Mouse (Mus musculus): ENCODE data around the gene Tmem104. TPM values are rescaled to one million over a fixed set of nuclear protein-coding genes. Genes with fewer than 3 reads are reported as not detected.

The Tmem104 gene
- polyA plus RNA-seq, 1 experiment from 2014 or later: 8.8 TPM

DNA sequence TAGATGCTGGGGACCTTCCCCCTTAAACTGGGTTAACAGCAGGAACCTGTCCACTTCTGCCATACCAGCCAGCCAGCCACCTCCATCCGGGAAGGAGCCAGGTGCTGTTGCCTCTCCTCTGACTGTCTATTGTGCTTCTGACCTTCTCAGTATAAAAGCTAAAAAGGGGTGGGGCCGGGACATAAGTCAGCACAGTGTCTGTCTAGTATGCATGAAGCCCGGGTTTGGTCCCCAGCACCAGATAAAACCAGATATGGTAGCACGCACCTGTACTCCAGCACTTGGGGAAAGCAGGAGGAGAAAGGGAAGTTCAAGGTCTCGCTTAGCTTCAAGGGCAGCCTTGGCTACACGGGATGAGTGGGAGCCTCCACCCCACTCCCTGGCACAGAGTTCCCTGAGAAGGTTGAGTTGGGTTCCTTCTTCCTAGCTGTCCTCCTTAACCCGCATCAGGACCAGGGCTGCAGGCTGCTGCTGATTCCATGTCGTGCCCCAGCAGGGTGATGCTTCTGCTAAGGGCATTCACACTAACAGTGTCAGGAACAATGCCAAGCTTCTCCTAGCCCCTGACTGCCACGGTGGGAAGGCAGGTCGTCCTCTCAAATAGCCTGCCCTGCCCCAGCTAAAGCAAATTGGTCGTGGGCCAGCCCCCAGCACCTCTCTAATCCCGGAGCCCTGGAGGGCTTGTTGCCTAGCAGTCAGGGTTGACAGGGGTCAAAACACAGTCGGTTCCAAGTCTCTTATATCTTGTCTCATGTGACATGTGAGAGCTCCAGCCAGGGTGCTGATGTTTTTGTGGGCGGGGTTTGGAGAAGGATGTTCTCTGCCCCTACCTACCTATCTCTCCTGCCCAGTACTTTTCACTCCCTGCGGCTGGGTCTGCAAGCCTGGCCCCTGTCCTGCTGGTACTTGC, 42.0 kb downstream of the Tmem104 start:
- DNase-seq (ENCODE audit: extremely low spot score, low spot score): no peak
- Histone ChIP-seq H3K27me3 (ENCODE audit: poor library complexity, severe bottlenecking) (peaks cover 60% of the 10 kb centered on the region), H3K27ac (no peak overlapping the region), H3K9me3 (no peaks in the 10 kb centered on the region), H3K4me1 (peaks cover 94% of the 10 kb centered on the region), H3K4me3 (no peak overlapping the region), H3K36me3 (replicated peaks) (no peaks in the 10 kb centered on the region)
- 47% methylated on average over 15 of the region's 15 CpGs for WGBS

DNA sequence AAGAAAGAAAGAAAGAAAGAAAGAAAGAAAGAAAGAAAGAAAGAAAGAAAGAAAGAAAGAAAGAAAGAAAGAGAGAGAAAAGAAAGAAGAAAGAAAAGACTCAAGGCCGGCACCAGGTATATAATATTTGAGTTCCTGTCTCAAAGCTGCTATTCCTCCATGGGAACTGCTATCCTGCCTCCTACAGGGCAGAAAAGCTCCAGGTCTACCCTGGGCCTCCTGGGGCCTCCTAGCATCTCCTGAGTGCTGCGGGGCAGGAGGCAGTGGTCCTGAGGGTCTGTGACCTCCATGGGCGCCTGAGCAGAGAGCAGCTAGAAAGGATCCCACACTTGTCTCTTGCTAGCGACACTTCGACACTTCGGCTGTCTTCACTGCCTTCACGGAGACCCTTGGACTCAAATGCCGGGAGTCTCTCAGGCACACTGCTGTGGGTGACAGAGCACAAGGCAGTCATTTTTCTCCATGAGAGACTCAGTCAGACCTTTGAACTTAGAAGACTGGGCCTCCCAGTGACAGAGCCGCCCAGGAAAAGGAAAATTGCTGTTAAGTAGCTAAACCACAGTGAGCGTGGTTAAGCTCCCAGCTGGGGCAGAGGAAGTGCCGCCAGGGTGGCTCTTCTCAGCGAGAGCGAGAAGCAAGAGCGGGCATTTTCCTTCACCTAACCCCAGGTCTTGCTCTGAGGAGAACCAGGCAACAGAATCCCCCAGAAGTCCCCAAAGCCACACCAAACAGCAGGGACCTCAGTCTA, 44.1 kb downstream of the Tmem104 start:
- H3K27me3 ChIP-seq (ENCODE audit: poor library complexity, severe bottlenecking): peaks cover 63% of the 10 kb centered on the region
- no peak for DNase-seq (ENCODE audit: extremely low spot score, low spot score)
- no peaks in the 10 kb centered on the region for H3K9me3 ChIP-seq
- peaks cover 91% of the 10 kb centered on the region for H3K4me1 ChIP-seq
- H3K36me3 ChIP-seq (replicated peaks): no peaks in the 10 kb centered on the region
- 58% methylated on average over 14 of the region's 14 CpGs for WGBS
- H3K27ac ChIP-seq: peak overlapping the region; percentile 40
- no peak overlapping the region for H3K4me3 ChIP-seq

DNA sequence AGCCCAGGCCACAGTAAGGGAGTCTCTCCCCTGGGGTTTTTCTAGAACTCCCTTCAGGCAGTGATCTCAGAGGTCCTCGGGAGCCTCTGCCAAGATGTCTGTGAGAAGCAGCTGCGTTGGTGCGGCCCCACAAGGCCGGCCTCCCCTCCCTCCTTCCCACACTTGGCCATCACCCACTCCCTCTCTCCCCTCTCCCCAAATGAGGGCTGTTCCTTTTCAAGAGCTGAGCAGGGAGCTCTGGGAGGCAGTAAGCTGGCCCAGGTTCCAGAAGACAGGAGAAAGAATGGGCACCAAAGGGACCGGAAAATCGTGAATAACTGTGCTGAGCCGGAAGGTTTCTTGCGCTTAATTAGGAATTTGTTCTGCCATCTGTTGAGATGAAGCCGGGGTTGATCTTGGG, 44.6 kb downstream of the Tmem104 start:
- Histone ChIP-seq H3K4me1 (peaks cover 91% of the 10 kb centered on the region), H3K9me3 (no peaks in the 10 kb centered on the region), H3K4me3 (no peak overlapping the region), H3K36me3 (replicated peaks) (no peaks in the 10 kb centered on the region), H3K27ac (peak overlapping the region; percentile 40), H3K27me3 (ENCODE audit: poor library complexity, severe bottlenecking) (peaks cover 57% of the 10 kb centered on the region)
- no peak for DNase-seq (ENCODE audit: extremely low spot score, low spot score)
- WGBS: 52% methylated on average over 9 of the region's 9 CpGs

DNA sequence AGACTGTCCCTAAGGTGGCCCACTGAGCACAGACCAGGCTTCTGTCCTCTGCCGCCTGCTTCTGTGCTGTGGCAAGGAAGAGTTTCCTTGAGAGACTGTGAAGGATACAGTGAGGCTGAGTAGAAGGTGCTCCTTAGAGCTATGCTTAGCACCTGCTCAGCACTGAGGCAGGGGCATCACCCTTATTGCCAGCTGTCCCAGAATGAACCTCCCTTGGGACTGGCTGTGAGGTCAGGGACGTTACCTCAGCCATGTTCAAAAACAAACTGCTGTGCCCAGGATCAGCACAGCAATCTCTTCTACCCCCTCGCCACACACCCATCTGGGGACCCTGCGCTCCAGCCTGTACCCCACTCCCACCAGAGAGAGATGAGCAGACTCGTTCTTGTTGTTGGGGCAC, 45.6 kb downstream of the Tmem104 start:
- Histone ChIP-seq H3K36me3 (replicated peaks) (no peaks in the 10 kb centered on the region), H3K4me1 (peaks cover 82% of the 10 kb centered on the region), H3K9me3 (no peaks in the 10 kb centered on the region), H3K4me3 (no peak overlapping the region), H3K27ac (0 out of 2 replicates have a peak overlapping the region, but pooled peaks have one; percentile 58), H3K27me3 (ENCODE audit: poor library complexity, severe bottlenecking) (peaks cover 53% of the 10 kb centered on the region)
- WGBS: 81% methylated on average over 5 of the region's 5 CpGs
- no peak for DNase-seq (ENCODE audit: extremely low spot score, low spot score)

DNA sequence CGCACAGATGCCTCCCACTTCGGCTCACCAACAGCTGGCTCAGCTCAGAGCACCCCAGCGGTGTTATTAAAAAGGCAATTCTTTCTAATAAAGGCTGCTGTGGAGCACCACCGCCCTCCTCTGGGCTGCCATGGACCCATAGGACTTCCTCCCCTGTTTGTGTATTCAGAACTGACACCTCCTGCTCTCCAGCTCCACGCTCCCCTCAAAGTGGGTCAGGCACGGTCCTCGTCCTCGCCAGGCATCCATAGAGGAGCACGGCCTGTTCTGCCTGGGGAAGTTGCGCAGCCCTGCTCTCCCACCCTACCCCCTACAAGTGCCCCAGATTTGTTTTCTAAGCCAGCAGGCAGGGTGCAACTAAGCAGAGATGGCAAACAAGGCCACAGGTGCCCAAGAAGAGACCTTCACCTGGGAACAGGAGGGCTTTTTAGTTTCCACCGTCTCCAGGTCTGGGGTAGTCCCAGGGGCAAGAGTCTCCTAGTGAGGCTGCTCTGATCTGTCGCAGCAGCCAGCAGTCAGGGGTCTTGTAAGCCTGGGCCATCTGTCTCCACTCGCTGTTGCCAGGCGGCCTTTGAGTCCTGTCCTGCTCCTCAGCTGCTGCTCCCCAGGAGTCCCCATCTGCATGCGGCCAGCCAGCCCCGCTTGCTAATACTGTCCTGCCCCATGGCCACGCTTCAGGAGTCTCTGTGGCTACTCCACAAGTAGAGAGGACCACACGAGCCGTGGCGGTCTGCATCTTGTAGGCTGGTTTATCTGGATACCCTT, 46.4 kb downstream of the Tmem104 start:
- DNase-seq (ENCODE audit: extremely low spot score, low spot score): no peak
- Histone ChIP-seq H3K36me3 (replicated peaks) (no peaks in the 10 kb centered on the region), H3K27me3 (ENCODE audit: poor library complexity, severe bottlenecking) (peaks cover 46% of the 10 kb centered on the region), H3K4me3 (no peak overlapping the region), H3K4me1 (peaks cover 74% of the 10 kb centered on the region), H3K9me3 (no peaks in the 10 kb centered on the region), H3K27ac (peak overlapping the region; percentile 58; the same call in 1 of the 2 replicates)
- WGBS: 55% methylated on average over 20 of the region's 20 CpGs

DNA sequence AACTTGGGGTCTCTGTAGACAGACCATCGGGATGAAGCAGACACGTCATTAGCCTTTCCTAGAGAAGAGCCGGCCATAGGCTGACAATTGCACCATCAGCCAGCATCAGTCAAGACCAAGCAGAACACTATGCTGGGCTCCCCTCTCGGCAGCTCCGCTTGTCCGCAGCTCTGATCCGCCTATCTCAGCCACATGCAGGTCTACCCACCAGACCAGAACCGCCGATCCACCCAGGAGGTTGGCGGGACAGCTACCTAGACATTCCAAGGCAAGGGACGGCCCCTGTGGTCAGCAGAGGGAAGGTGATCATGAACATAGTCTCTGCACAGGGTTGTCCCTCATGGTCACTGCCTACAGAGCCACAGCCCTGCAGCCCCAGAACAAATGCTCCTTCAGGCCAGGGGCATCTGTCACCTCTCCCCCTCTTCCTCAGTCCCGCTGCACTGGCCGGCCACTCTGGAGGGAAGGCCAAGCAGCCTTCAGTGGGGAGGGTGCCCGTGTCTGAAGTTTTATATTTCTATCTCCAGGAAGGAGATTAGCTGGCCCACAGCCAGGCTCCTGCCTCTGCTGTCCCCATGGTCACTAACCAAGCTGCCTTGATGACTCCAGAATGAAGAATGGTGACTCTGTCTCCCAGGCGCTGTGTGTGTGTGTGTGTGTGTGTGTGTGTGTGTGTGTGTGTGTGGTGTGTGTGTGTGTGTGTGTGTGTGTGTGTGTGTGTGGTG, 47.2 kb downstream of the Tmem104 start:
- 86% methylated on average over 15 of the region's 15 CpGs for WGBS
- 0 out of 2 replicates have a peak, but pooled peaks cover under 1% of the 10 kb centered on the region for H3K36me3 ChIP-seq (replicated peaks)
- no peak overlapping the region for H3K4me3 ChIP-seq
- DNase-seq (ENCODE audit: extremely low spot score, low spot score): no peak
- H3K4me1 ChIP-seq: peaks cover 66% of the 10 kb centered on the region
- peak overlapping the region; percentile 58 for H3K27ac ChIP-seq
- H3K27me3 ChIP-seq (ENCODE audit: poor library complexity, severe bottlenecking): peaks cover 39% of the 10 kb centered on the region
- no peaks in the 10 kb centered on the region for H3K9me3 ChIP-seq

DNA sequence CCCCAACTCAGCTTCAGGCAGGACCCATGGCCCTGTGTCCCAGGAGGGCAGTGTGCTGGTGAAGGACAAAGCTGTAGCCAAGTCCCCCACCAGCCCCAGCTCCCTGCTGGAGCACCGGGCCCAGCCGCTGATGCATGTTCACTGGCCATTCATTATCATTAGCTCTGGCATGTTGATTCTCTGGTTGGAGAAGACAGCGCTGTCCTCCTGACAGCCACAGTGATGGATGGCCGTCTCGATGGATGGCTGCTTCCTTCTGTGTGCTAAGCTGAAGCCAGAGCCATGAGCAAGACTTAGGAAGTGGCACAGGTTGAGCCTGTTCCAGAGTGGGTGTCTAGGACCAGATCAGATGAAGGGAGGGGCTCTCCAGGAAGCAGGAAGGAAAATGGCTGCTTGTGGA, 49.3 kb downstream of the Tmem104 start:
- peak overlapping the region; percentile 60; the same call in 1 of the 2 replicates for H3K27ac ChIP-seq
- no peak overlapping the region for H3K4me3 ChIP-seq
- no peak for DNase-seq (ENCODE audit: extremely low spot score, low spot score)
- 74% methylated on average over 5 of the region's 5 CpGs for WGBS
- no peaks in the 10 kb centered on the region for H3K9me3 ChIP-seq
- 0 out of 2 replicates have a peak, but pooled peaks cover 3% of the 10 kb centered on the region for H3K36me3 ChIP-seq (replicated peaks)
- peaks cover 57% of the 10 kb centered on the region for H3K4me1 ChIP-seq
- H3K27me3 ChIP-seq (ENCODE audit: poor library complexity, severe bottlenecking): peaks cover 26% of the 10 kb centered on the region

DNA sequence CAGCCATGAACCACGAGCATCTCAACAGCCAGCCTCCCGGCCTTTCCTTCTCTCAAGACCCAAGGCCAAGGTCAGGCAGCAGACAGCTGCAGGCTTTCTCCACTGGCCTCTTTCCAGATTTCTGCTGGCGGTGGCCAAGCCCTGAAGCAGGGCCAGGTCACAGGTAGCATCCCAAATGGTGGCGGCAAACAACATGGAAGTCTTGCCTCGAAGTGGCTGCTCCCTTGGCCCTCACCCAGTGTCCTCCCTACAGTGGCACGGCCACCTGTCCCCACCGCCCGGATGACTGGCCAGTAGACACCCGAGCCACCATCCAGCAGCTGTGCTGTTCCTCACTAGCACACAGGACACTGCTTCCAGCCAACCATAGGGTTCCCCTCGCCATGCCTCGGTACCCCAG, 54.1 kb downstream of the Tmem104 start:
- WGBS: 92% methylated on average over 11 of the region's 11 CpGs
- Histone ChIP-seq H3K27ac (peak overlapping the region; percentile 27; the same call in 1 of the 2 replicates), H3K27me3 (ENCODE audit: poor library complexity, severe bottlenecking) (peaks cover 17% of the 10 kb centered on the region), H3K4me3 (no peak overlapping the region), H3K4me1 (peaks cover 28% of the 10 kb centered on the region), H3K9me3 (no peaks in the 10 kb centered on the region), H3K36me3 (replicated peaks) (peaks cover 26% of the 10 kb centered on the region)
- no peak for DNase-seq (ENCODE audit: extremely low spot score, low spot score)

DNA sequence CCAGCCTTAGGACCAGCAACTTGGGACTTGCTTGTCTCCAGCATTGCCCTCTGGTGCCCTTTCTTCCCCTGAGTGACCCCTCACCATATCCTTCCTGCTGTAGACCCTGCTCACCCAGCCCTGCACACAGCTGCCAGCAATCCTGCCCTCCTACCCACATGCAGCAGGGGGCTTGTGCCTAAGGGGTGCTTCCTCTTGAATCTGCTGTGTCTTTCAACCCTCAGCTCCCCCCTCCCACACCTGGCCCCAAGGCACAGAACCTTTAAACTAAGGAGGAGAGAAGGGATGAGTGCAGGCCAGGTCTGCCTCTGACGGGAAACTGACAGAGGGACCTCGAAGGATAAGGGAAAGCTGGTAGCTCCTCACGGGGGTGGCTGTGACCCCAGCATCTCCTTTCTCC, 55.5 kb downstream of the Tmem104 start:
- Histone ChIP-seq H3K9me3 (no peaks in the 10 kb centered on the region), H3K27ac (no peak overlapping the region), H3K27me3 (ENCODE audit: poor library complexity, severe bottlenecking) (peaks cover 31% of the 10 kb centered on the region), H3K36me3 (replicated peaks) (peaks cover 26% of the 10 kb centered on the region), H3K4me3 (no peak overlapping the region), H3K4me1 (peaks cover 36% of the 10 kb centered on the region)
- WGBS: 65% methylated on average over 3 of the region's 3 CpGs
- no peak for DNase-seq (ENCODE audit: extremely low spot score, low spot score)

DNA sequence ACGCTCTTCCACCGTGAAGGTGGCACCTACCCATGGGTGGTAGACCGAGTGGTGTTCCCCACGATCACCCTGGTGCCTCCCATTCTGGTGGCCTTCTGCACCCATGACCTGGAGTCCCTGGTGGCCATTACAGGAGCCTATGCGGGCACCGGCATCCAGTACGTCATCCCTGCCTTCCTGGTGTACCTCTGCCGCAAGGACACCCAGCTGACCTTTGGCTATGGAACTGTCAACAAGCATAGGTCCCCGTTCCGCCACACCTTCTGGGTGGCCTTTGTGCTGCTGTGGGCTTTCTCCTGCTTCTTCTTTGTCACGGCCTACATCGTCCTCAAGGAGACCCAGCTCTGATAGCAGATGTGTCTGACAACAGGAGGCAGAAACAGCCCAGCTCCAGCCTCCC, 56.5 kb downstream of the Tmem104 start:
- H3K27me3 ChIP-seq (ENCODE audit: poor library complexity, severe bottlenecking): peaks cover 41% of the 10 kb centered on the region
- peaks cover 42% of the 10 kb centered on the region for H3K4me1 ChIP-seq

DNA sequence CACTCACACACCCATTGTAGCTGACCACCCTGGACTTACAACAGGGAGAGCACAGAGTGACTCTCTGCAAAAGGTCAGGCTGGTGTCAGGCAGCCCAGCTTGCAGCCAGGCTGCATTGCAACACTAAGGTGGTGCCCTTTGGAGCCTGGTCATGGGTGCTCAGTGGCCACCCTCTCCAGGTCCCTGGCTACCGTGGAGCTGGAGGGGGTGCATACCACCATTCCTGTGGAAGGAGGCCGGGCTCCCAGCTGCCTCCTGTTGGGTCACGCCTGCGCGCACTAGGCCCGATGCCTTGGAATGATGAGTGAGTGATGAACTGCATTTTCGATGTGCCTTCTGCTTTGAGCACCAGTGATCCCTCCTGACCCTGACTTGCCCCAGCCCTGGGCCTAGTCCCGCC, 57.6 kb downstream of the Tmem104 start:
- Histone ChIP-seq H3K36me3 (replicated peaks) (peaks cover 23% of the 10 kb centered on the region), H3K27ac (no peak overlapping the region), H3K4me1 (peaks cover 47% of the 10 kb centered on the region), H3K9me3 (no peaks in the 10 kb centered on the region), H3K27me3 (ENCODE audit: poor library complexity, severe bottlenecking) (peaks cover 52% of the 10 kb centered on the region), H3K4me3 (no peak overlapping the region)
- WGBS: 92% methylated on average over 8 of the region's 8 CpGs
- DNase-seq (ENCODE audit: extremely low spot score, low spot score): no peak

More for the DNA sequence above, 56.5 kb downstream of the Tmem104 start:
- Histone ChIP-seq H3K4me3 (no peak overlapping the region), H3K9me3 (no peaks in the 10 kb centered on the region), H3K36me3 (replicated peaks) (peaks cover 26% of the 10 kb centered on the region), H3K27ac (0 out of 2 replicates have a peak overlapping the region, but pooled peaks have one; percentile 6)
- DNase-seq (ENCODE audit: extremely low spot score, low spot score): no peak
- WGBS: 92% methylated on average over 12 of the region's 12 CpGs

DNA sequence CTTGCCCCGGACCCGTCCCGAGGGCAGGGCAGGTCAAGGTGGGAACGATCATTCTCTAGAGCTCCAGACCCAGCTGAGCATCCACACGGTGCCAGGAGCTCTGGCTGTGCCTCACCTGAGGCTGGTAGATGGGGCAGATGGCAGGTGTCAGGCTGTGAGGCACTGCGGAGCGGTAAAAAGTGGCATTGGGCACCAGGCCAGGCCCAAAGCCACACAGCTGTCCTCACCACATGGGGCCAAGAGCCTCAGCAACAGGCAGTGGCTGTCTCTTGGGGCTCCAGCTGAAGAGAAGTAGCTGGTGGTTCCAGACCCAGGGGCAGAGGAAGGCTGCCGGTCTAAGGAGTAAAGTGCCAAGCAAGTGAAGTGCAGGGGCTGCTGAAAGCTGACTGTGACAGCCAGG, 59.1 kb downstream of the Tmem104 start:
- Histone ChIP-seq H3K4me1 (peaks cover 55% of the 10 kb centered on the region), H3K36me3 (replicated peaks) (peaks cover 23% of the 10 kb centered on the region), H3K9me3 (no peaks in the 10 kb centered on the region), H3K27me3 (ENCODE audit: poor library complexity, severe bottlenecking) (peaks cover 67% of the 10 kb centered on the region), H3K4me3 (no peak overlapping the region), H3K27ac (no peak overlapping the region)
- DNase-seq (ENCODE audit: extremely low spot score, low spot score): no peak
- 77% methylated on average over 8 of the region's 8 CpGs for WGBS

All from forebrain, embryonic 10.5 days (tissue).